Mouse (Mus musculus) frontal cortex, adult 2 months (tissue): ENCODE measurements at regions not wholly inside any gene's neighbourhood (a gene's known extent, or its start where the extent isn't known, plus 50 kb on each side); places are given as distances from the start of the nearest gene placed in this dataset.
"Not testable (repeated sequence)": the region's sequence is repeated elsewhere in the genome, so short reads cannot be mapped to it uniquely, and the experiment has no call there.

Experiments used
- DNase-seq, 2 experiments: peaks; one replicate each; pipeline ENCODE4 v3.0.0; 2022; ENCODE audit warnings: low spot score in 1 of 2; ENCODE audit errors: extremely low spot score in 1 of 2

DNA sequence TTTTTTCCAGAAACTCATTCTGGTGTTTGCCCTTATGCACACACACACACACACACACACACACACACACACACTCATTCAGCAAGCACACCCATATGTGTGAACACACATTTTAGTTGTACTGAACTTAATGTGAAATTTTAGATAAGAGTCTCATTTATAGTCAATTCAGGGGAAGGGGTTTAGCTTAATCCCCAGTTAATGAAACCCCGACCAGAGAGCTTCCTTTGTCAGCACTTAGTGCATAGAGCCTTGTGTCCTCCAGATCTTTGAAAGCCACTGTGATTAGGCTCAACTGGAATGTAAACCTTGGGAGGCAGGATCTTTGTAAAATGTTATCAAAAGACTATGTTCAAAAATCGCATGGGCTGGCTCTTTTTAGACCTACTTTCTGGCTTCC, 53.4 kb downstream of the Rps12 start:
- no peak for DNase-seq

DNA sequence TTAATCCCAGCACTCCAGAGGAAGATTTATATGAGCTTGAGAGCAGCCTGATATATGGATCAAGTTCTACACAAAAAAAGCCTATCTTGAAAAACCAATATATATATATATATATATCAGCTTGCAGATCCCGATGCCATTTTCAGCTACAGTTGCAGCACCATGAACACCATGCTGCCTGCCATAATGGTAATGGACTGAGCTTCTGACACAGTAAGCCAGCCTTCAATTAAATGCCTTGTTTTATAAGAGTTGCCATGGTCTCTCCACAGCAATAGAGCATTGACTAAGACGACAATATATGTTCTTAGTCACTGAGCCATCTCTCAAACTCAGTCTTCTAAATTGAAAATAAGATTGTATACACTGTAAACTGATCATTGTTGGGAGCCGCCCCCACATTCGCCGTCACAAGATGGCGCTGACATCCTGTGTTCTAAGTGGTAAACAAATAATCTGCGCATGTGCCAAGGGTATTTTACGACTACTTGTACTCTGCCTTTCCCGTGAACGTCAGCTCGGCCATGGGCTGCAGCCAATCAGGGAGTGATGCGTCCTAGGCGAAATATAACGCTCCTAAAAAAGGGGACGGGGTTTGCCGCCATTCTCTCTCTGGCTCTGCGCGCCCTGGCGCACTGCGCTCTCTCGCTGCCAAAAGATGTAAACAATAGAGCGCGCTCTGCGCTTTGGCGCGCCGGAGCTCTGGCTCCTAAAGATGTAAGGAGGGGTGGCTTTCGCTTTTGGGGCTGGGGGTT, 60.9 kb downstream of the Rps12 start:
- DNase-seq, result not testable (repeated sequence)

DNA sequence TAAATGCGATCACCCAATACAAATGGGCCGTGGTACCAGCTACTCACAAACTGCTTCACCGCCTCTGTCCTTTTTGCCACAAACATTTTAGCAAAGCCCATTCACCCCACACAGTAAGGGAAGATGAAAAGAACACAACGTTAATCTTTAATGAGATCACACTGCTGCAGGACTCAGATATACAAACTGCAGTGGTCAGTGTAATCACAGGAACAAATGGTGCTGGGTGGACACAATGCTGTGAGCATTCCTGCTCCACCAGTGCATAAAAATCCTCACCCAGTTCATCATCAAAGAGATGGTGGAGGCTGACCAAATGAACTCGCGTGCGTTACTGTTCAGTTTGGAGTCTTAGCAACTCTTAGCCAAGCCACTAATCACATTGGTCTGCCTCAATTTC, 69.0 kb downstream of the Rps12 start:
- no peak for DNase-seq

DNA sequence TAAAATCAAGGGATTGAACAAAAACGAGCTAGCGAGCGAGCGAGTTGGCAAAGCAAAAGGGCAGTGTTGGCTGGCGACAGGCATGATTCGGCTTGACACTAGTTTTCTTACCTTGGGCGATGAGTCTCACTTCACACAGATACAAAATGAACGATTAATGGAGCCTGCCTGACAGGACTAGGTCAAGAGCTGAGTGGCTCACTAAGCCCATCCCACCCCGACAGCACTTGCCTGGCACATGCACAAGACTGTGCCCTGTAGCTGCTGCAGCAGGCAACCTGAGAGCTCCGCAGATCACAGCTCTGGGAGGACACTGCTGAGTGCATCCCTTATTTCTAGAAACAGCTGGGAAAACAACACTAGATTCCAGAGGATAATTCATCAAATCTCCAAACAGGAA, 71.6 kb downstream of the Rps12 start:
- DNase-seq, result no peak

DNA sequence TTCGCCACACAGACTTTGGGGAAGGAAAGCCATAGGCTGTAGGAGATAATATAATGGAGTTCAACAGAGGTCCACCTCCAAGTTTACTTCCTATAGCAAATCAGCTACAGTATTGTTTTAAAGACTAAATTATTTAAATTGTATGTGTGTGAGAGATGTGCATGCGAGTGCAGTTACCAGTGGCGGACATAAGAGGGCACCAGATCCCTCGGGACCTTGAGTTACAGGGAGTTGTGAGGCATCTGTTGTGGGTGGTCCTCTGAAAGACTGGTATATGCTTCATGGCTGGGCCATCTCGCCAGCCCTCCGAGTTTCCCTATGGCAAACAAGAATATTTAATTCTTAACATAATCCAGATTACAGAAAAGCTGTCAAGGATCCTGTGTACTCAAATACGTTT, 72.0 kb downstream of the Rps12 start:
- no peak for DNase-seq

DNA sequence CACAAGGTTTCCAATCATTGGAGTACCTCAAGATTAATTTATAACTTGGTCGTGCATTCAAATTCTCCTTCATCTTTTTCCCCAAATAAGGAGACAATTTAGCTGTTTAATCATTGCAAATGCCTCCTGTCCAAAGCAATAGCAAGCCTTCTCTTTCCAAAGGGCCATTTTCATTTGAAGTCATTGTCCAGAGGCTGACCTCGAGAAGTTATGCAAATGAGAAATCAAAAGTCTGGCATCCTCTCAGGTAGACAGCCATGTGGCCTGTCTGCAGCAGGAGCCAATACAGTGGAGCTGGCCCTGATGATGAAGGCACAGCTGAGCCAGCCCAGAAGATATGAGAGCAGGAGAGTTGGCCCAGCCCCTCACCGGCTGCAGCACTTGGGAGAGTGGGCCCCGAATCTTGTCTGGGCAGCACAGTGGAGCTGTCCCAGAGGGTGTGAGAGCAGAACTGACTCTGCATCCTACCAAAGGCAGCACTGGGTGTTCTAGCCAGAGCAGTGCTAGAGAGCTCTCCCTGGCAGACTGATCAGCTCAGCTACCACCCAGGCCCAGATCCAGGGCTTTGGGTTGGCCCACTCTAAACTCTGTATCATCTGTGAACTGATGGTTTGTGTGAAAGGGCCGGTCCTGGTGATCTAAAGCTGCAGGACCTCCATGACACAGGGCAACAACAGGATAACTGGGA, 74.2 kb downstream of the Rps12 start:
- DNase-seq, result no peak

DNA sequence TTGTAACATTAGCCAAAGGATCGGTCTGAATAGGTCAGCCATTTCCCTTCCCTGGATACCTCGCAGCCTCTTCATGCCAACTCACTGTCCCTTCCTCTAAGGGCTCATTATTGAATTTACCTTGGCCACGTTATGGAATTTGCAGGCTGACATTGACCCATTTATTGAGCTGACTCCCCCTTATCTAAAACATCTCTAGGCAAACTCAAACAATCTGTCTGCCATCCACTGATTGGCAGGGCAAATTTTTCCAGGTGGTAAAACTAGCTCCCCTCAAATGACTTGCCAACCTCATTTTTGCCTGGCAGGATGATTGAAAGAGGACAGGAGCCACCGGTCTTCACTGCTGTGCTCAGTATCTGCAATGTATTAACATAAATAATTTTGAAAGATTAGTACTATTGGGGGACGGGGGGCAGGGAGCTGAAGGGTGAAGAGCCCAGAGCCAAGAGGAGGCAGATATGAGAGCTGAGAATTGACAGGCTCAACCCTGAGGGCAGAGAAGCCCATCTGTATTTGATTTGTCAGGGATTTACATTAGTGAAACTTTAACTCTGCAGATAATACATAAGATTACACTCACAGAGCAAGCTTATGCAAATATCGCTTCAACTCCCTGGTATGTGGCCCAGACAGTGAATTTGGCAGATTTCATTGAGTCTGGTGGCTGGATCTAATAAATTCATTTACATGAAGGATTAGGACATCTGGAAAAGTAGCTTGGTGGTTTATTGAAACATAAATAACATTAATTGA, 75.5 kb downstream of the Rps12 start:
- DNase-seq, result no peak

DNA sequence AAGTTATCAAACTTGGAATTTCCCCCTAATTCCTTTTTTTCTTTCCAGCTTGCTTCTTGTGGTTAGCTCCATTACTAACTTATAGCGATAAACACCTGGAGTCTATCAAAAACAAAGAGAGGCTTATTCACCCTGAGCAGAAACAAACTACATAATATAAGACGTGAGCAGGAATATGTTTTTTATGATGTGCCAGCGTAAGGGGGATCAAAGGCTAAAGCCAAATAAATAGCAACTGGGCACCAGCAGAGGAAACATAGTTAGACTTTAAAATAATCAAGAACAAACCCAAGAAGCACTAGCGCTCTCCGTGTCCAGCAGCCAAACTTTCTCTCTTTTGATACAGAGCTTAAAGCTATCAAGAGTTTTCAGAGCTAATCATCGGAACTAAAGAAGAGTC, 76.1 kb downstream of the Rps12 start:
- no peak for DNase-seq

DNA sequence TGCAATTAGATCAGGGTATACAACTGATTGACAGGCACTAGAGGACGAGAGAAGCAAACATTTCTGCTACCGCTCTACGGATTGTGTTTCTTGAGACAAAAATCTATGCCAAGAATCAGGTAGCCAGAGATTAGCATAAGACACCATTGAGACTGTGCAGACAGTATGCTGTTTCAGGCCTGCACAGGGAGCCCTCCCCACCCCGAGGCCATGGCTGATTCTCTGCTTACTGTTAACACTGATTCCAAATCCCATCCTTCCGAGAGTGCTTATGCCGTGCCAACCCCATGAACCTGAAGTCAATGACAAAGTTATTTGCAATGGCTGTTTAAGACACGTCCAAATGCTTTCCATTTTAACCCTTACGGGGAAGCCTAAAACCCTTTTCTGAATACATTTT, 78.8 kb downstream of the Rps12 start:
- no peak for DNase-seq

DNA sequence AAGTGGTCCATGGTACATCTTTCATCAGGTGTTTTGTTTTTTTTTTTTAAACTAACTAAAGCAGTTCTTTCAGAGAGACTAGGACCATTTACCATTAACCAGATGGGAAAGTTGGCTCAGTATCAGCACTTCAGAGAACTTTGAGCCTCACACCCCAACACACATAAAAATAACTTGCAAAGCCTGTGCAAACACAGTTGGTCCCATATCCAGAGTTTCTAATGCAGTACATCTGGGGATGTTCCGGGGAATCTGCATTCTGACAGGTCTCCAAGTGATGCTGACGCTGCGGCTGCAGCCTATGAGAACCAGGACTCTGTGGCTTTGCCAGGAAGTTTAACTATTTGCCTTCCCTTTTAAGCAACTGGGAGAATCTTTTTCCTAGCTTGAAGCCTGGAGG, 79.9 kb downstream of the Rps12 start:
- DNase-seq, result peak in 1 of 2 experiments; percentile 17

DNA sequence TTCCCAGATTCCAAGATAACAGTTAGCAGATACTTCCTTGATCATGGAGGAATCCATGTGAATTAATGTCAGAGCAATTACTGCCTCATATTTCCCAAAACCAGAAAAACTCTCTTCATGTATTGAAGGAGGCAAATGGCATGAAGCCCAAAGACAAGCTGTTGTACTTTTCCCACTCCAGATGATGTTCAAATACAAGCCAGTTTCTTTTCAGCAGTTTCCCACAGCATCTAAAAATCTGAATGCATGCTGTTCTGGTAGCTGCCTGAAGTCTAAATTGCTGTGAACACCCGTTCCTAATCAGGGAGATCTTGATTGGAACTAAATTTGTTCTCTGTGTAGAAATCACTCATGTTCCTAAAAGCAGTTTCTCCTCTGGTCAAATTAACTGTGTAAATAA, 83.0 kb downstream of the Rps12 start:
- peak in 1 of 2 experiments; percentile 15 for DNase-seq

DNA sequence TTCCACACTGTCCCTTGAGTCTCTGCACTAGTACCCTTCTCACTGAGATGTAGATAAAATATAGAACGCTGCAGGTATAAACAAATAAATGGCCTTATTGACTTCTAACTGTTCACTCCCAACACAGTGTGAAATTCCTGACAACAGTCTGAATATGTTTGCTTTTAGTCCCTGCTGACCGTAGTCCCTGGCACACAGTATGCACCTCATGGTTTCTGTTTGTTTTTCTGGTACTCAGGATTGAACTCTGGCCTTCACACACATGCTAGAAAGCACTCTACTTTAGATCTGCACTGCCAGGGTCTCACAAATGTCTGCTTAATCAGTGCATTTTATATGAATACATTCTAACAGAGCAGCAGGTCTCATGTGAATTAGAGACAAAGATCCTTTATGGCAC, 95.8 kb downstream of the Rps12 start:
- DNase-seq, result no peak

DNA sequence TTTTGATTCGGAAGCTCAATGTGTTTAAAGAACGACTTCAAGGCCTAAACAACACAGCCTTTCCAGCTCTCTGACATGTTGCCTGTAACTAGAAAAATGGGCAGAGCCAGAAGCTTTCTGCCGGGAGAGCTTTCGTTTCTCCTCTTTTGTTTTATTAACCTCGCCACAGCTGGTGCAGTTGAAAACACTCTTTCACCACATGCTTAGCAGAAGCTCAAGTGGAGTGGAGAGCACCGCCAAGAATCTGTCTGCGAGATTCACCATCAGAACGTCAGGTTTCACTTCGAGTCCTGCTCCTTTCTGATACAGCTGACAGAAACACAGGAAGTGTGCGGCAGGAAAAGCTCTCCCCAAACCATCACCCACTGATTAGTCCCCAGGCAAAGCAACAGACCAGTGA, 100.1 kb downstream of the Rps12 start:
- DNase-seq, result peak in 1 of 2 experiments; percentile 31

DNA sequence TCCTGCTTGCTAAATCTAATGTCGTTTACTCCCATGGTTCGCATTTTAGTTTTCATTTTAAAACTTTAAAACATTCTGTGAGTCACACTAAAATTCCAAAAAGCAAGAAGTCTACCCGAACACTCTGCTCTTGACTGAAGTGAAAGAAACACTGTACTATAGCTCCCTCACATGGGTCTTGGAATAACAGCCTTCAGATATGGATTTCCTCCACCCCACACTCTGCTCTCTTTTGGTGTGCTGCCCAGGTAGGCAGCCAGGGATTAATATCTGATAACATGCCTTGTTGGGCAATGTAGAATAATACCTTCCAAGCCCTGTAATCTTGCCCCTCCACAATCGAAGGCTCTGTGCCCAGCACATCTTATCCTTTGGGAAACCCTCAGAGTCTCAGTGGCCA, 104.0 kb downstream of the Rps12 start:
- no peak for DNase-seq

DNA sequence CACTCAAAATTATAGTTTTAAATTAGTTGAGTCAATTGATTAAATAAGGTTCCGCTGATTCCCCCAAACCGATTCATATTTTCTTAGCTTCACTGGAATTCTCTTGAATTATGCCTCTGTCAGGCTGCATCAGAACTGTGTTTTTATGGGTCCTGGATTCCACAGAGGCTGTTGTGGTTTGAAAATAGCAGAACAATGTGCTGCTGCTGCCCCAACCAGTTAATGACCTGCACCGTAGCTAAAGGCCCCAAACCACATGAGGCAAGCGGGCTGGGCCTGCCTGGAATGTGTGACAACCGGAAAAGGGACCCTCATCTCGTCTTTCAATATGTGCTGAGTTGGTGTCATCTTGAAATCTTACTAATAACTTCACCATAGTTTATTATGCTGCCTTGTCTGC, 111.2 kb downstream of the Rps12 start:
- DNase-seq, result no peak

DNA sequence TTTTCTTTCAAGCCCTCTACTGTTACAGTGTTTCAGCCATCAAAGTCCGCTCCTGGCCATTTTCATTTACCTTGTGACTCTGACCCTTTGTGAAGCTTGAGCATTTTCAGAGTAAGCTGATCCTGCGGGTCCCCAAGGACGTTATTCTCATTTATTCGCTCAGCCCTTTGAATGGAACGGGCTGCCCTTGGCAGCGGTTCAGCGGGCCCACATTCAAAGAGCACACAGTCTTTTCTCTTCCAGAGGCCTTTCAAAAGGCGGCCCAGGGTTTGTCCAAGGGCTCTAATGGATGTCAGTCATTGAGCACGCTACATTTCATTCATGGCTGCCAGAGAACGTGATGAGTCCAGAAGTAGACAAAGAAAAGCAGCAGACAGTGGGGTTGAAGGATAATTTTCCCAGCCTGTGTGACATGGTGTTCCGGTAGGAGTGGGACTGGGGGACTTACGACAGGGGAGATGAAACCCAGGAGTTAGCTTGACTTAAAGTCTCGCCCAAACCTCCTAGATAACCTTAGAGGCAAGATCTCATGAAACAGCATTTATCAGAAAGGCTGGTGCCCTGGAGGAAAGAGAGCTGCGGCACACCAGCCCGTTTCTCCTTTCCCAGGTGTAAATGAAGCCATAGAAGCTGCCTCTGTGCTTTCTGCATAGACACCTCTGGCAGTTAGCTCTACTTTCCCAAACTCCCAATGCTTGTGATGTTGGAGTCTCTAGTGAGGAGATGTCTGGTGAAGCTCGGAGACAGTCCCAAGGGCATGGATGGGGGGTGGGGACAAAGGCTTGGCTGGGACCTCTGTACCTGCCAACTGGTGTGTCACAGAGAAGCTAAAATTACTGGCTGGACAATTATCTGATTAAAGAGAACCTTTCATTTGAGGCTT, 112.2 kb downstream of the Rps12 start:
- DNase-seq, result peak in 1 of 2 experiments; percentile 38

DNA sequence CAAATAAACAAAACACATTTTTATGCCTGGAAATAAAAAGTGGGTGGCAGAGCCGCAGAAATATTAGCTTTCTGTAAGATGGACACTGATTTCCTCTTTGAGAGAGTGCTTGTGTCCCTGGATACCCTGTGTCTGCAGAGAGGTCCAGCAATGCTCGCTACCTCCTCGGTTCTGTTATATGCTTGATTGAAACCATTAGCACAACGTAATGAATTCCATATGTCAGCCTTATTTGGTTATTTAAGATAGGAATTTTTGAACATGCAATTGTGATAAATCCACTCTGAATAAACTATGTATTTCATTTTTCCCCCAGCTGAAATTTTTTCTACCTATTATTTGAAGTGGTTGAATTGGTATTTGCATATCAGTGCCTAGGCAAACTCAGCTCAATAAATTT, 114.8 kb downstream of the Rps12 start:
- no peak for DNase-seq

DNA sequence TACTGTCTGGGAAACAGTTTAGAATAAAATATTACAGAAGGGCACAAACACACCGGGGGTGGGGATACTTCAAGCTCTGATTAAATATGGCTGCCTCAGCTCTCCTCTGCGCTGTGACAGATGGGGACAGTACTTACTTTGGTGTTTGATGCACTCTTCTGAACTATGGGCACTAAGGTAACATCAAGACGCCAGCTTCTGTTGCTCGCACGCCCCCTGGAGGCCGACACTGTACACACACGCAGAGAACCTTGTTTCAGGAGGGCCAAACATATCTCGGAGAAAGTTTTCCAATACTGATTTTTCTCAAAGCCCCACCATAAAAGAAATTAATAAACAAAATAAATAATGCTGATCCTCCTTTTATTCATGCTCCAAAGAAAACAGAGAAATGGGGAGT, 115.6 kb downstream of the Rps12 start:
- peak in 1 of 2 experiments; percentile 27 for DNase-seq

DNA sequence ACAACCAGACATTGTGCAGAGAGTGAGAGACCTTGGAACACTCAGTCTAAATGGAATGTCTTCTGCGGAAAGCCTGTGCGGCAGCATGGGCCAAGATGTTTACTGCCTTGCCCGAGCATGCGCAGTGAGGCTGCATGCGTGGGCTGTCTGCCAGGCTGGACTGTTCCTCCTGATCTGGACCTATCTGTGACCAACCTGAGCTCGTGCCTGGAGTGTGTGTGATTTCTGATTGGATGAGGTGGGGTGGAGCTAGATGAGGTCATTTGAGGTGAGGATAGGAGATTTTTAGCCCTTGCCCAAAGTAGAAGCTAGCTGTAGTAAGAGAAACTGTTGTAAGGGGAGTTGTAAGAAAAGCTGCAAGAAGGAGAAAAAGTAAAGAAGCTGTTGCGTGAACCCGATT, 121.2 kb downstream of the Rps12 start:
- not testable (repeated sequence) for DNase-seq

DNA sequence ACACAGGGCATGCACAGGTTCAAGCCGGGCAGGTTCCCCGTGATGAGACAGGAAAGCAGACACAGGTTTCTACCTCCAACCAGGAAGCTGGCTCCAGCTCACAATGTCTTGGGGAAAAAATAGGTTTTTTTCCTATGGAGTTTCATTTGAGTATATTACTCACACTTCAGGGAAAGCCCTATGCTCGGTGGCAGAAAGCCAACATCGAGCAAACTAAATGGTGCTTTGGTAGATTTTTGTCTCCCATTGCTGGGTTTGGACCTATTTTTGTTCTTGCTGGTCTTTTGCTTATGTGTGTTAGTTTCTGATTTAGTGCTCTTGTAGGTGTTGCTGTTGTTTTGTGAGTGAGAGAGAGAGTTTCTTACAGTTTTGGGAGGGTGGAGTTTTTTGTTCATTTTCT, 160.9 kb downstream of the Rps12 start:
- peak in 1 of 2 experiments; percentile 69 for DNase-seq

DNA sequence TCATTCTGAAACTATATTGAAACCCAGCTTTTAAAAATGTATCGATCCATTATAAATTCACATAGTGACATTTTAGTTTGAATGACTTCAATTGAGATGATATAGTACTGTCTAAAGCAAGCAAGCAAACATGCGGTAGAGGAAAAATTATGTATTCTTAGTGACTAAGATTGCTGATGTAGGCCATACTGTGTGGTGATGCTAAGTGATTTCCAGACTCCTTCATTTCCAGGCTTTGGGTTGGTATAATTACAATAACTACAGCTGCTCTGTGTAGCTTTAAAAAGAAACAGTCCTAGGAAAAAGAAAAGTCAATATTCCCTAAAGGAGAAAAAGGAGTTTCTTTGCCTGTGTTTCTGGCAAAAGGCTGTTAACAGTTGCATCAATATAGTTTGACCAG, 175.0 kb downstream of the Rps12 start:
- DNase-seq, result no peak
